Mouse (Mus musculus) heart, adult 18-20 months (tissue): ENCODE data around the gene Zbtb9. TPM values are rescaled to one million over a fixed set of nuclear protein-coding genes. Genes with fewer than 3 reads are reported as not detected.

ENCODE experiments used
- DNase-seq, 2 experiments: peaks; one replicate each; pipeline ENCODE4 v3.0.0; 2021 to 2022; ENCODE audit warnings: mixed read lengths in 1 of 2
- total RNA-seq, 2 experiments: library from RNA; stranded (reverse); gene quantifications; 2 replicates each; pipeline ENCODE4 v1.2.3; 2021

The Zbtb9 gene
- total RNA-seq, 2 experiments from 2014 or later: 2.6 to 3.7 TPM

- peak in 1 of 2 experiments; percentile 33 for DNase-seq
Observed at GRCm38 (mm10) chr17:27011998-27012672, 39.2 kb downstream of the Zbtb9 start.

DNA sequence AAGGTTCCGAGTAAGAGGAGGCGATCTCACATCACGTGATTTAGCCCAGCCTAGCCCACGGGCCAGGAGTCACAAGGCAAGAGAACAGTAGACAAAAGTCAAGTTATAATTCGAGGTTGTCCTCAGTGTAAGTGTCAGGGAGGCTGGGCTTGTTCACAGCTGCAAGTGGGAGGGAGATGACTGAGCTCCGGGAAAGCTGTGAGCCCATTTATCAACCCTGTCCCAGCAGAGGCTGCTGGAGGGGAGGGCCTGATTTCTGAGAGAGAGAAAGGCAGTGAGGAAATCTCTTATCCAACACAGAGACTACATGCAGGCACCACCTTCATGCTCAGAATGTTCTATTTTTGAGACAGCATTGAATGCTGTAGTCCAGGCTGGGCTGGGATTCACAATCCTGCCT lies 39.9 kb downstream of the Zbtb9 start:
- no peak for DNase-seq

- DNase-seq: peak; percentile 88 to 95
Observed at GRCm38 (mm10) chr17:27017564-27018499, 44.9 kb downstream of the Zbtb9 start.

DNA sequence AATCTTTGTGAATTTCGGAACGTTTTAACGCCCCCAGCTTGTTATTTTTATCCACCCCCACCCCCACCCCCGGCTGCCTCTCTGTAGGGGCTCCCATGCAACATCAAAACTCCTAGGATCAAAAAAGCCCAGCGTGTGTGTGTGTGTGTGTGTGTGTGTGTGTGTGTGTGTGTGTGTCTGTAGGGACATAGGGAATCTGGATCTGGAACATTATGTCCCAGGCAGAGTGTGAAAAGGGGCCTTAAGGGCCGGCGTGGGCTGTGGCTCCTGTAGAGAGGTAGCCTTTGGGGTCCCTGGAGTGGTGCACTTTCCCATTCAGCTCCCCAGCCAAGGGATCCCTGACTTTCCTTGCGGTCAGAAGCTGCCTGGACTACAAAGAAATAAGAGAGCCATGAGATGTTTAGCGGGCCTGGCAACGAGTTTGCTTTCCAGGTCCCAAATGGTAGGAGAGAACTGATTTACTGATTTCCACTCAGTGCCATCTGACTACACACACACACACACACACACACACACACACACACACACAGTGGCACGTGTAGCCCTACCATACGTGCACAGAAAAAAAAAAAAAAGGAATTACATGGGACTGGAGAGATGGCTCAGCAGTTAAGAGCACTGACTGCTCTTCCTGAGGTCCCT lies 45.7 kb downstream of the Zbtb9 start:
- DNase-seq: peak in 1 of 2 experiments; percentile 31

DNA sequence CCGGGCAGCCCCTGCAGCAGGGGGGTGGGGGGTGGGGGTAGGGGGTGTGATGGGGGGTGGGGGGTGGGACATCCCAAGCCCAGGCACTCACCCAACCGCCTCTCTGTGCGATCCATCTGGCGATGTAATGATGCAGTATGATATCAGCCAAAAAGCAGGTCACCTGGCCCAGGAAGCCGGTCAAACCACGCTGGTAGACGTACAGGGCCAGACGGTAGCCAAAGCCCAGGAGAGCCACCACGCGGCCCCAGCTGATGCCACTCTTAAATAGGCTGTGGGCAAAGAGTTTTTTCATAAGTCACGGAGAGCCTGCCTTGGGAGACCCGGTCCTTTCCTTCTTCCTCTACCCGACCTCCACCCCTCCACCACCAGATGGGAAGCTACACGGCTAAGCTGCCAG lies 48.1 kb downstream of the Zbtb9 start:
- DNase-seq: no peak

DNA sequence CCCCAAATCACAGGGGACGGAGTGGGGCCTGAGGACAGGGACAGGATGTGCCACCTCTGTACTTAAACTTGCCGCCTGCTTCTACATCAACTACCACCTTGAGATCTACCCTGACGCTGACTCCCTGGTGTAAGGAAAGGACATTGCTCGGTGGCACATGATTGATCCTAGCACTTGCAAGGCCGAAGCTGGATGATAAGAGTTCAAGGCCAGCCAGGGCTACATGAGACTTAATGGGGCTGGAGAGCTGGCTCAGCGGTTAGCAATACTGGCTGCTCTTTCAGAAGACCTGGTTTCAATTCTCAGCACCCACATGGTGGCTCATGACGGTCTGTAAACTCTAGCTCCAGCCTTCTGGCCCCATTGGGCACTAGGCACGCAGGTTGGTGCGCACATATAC lies 48.8 kb downstream of the Zbtb9 start:
- no peak for DNase-seq

- no peak for DNase-seq
Observed at GRCm38 (mm10) chr17:27023342-27023741, 50.4 kb downstream of the Zbtb9 start.

DNA sequence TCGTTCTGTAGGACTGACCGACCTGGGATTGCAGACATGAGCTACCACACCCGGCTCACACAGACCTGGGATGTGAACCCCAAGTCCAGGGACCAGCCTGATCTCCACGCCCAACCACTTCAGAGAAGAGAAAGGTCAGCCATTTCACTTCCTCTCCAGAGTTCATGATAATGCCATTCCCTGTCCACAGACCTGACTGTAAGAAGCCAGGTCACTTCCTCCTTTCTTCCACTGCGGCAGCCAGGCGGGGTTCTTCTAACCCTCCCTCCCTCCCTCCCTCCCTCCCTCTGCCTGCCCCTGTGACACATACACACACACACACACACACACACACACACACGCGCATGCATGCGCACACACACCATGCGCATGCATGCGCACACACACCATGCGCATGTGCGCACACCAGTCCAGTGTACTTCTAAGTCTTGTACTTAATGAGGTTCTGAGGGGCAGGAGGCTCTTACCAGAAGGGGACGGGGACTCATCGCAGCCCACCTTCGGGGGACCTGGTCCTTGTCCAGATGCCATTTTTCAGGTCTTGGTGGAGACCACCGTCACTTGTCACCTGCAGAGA lies 52.4 kb downstream of the Zbtb9 start:
- DNase-seq: no peak

DNA sequence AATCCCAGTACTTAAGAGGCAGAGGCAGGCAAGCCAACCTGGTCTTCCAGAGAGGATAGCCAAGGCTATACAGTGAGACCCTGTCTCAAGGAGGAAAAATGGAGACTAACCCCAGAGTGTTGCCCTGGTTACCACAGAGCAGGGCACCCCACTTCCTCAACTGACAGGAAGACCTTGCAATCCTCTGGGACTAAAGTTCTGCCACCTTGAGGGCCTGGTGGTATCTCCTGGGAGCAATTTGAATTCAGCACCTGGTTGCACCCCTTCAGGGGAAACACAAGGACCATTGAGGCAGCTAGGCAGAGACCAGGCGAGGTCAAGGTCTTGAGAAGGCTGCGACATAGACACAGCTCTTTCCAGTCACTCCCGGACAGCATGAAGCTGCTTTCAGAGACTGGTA lies 53.0 kb downstream of the Zbtb9 start:
- DNase-seq: no peak

DNA sequence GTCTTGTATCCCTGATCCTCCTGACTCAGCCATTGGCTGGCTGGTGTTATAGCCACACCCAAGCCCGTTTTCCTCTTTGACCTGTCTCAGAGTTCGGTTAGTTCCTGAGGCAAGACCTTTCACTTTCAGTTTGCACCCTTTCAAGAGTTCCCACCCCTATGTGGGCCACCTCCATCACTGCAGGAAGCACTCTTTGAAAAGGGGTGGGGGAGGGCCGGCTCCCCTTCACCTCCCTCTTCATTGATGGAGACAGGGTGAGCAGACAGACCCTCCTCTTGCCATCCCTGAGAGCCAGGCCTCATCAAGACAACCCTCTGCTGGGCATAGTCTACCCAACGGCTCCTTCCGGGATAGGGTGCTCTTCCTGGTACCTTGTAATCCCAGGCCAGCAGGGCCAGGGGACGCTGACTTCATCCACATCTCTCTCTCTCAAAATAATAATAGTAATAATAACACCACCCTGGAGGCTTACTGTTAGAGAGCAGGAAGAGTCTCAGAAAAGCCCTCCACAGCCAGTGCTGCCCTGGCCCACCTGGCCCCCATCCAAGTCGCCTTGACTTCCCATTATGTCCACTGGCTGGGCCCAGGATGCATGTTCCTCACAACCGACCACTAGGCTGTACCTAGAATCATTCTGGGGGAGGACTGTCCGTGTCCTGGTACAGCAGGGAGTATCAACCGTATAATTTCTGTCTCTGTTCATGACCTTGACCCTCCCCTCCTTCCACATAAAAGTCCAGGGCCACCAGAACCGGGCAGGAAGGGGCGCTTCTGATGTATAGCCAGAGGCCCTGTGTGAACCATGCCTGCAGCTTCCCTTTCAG lies 54.7 kb downstream of the Zbtb9 start:
- DNase-seq: peak; percentile 69 to 75

DNA sequence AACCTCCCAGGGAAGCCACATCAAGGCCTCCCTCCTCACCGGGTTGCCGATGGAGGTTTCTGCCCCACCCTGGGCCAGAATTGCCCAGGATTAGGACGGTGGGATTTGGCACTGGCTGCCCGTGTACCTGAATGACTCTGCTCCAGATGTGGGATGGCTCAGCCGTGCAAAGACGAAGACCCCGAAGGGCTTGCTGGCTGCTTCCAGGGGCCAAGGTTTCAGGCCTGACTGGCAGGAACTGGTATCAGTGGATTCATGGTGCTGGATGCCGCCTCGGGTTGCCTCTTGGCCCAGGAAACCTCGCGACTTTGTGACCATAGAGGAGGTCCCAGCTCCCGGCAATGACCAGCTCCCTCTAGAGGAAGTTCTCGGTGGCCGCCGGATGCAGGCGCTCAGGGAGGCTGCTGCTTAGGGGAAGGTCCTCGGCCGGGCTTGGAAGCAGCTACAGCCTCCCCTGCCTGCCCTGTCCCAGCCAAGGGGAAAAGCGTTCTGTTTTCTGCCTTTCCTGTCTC lies 55.4 kb downstream of the Zbtb9 start:
- peak; percentile 94 for DNase-seq

DNA sequence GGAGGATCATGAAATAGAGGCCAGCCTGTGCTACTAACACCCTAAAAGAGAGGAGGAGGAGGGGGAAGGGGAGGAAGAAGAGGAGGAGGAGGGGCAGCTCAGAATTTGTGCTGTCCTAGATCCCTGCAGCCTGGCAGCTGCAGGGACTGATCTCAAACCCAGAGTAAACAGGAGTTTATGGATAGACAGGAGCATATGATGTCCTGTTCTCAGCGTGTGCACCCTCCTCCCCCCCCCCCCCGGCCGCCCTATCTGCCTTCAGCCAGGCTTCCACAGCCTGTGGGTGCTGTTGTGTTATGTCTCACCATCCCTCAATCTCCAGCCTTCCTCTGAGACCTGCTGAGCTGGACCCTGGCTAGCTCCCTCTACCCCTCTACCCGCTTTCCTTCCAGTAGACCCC lies 55.9 kb downstream of the Zbtb9 start, which contains the start of gene Bak1:
Bak1 (minus strand) TSS at position 101 of the 400 bp plus-strand sequence.
- no peak for DNase-seq

GRCm38 (mm10) chr17:27029431-27029830 lies 56.5 kb downstream of the Zbtb9 start:
- no peak for DNase-seq

GRCm38 (mm10) chr17:27030896-27031295 lies 57.9 kb downstream of the Zbtb9 start:
- no peak for DNase-seq

GRCm38 (mm10) chr17:27032328-27032727 lies 59.4 kb downstream of the Zbtb9 start:
- no peak for DNase-seq

GRCm38 (mm10) chr17:27032869-27033268 lies 59.9 kb downstream of the Zbtb9 start:
- DNase-seq: peak; percentile 72 to 94

DNA sequence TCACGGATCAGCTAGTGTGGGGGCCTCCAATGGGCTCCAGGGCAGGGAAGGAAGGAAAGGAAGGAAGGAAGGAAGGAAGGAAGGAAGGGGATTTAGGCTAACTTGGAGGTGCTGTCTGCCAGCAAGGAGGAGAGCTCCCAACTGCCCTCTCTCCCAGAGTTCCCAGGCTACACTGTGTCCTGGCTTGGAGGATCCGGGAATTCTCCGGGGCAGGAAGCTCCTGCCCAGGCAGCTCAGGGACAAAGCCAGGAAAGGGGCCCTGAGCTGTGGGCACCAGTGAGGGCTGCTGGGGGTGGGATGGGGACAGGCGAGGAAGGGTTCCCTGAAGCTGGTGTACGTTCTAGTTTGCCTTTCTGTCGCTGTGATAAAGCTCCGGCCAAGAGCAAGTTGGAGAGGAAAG lies 63.5 kb downstream of the Zbtb9 start:
- no peak for DNase-seq

- no peak for DNase-seq
Observed at GRCm38 (mm10) chr17:27038335-27039050, 65.5 kb downstream of the Zbtb9 start.

- no peak for DNase-seq
Observed at GRCm38 (mm10) chr17:27039432-27040102, 66.6 kb downstream of the Zbtb9 start.
